Mouse (Mus musculus) embryonic facial prominence, embryonic 11.5 days (tissue): ENCODE data around the gene Shroom3. TPM values are rescaled to one million over a fixed set of nuclear protein-coding genes. Genes with fewer than 3 reads are reported as not detected.
A peak's percentile ranks its signal among the peaks of the same experiment; 100 is the strongest.

Source experiments
- ATAC-seq: fragments of 200-750 bp; cut with Nextera tagmentation; replicated peaks from 2 replicates; pipeline ENCODE4 v1.8.0; 2017; ENCODE audit warnings: low read depth; ENCODE audit not compliant: insufficient number of reproducible peaks, low FRiP score, low TSS enrichment
- DNase-seq: peaks from one replicate; pipeline ENCODE4 v3.0.0-alpha.2; 2015; ENCODE audit warnings: low spot score
- H3K27ac ChIP-seq: fragments of 300-500 bp; sonication (generic); replicated peaks from 2 replicates; pipeline ENCODE4 v1.5.1; 2014; ENCODE audit warnings: mild to moderate bottlenecking, low read depth, low read length, control low read depth
- H3K27me3 ChIP-seq: fragments of 300-500 bp; sonication (generic); 2 replicates; pipeline ENCODE4 v1.6.1; 2014; ENCODE audit warnings: mild to moderate bottlenecking, low read length, moderate library complexity, mixed read lengths; ENCODE audit not compliant: control insufficient read depth, insufficient read depth
- H3K36me3 ChIP-seq: fragments of 300-500 bp; sonication (generic); replicated peaks from 2 replicates; pipeline ENCODE4 v1.6.1; 2014; ENCODE audit warnings: low read depth, mild to moderate bottlenecking, low read length, moderate library complexity, mixed read lengths; ENCODE audit not compliant: control insufficient read depth, insufficient read depth
- H3K4me1 ChIP-seq: fragments of 300-500 bp; sonication (generic); 2 replicates; pipeline ENCODE4 v1.6.1; 2014; ENCODE audit warnings: low read length, mixed read lengths; ENCODE audit not compliant: control insufficient read depth, insufficient read depth
- H3K4me2 ChIP-seq: fragments of 300-500 bp; sonication (generic); 2 replicates; pipeline ENCODE4 v1.6.1; 2014; ENCODE audit warnings: low read depth, mild to moderate bottlenecking, control low read depth, low read length, moderate library complexity
- H3K4me3 ChIP-seq: fragments of 300-500 bp; sonication (generic); 2 replicates; pipeline ENCODE4 v1.5.1; 2014; ENCODE audit warnings: low read depth, low read length, control low read depth
- H3K9ac ChIP-seq: fragments of 300-500 bp; sonication (generic); replicated peaks from 2 replicates; pipeline ENCODE4 v1.6.1; 2014; ENCODE audit warnings: mild to moderate bottlenecking, control low read depth, low read length
- H3K9me3 ChIP-seq: fragments of 300-500 bp; sonication (generic); replicated peaks from 2 replicates; pipeline ENCODE4 v1.6.1; 2016; ENCODE audit warnings: mild to moderate bottlenecking, low read length, inconsistent platforms, mixed read lengths; ENCODE audit not compliant: control insufficient read depth
- WGBS: fragments of 180-500 bp; shearing (Covaris S2); extraction: QIAGEN DNeasy Blood & Tissue Kit; methylation state at CpG from one replicate; pipeline ENCODE4 v1.1.7; 2014; 5-methylcytosine and 5-hydroxymethylcytosine counted together
- polyA plus RNA-seq: library from polyadenylated mRNA; unstranded; fragments of >200 nt; fragmentation: Nextera tagmentation; extraction: Ambion mirVana; gene quantifications from 2 replicates; pipeline ENCODE4 v1.2.1, GENCODE M21; 2014

Shroom3 gene
- polyA plus RNA-seq, 1 experiment from 2014 or later = 2.2 TPM

- no peaks in the 10 kb centered on the region for H3K9me3 ChIP-seq
- 72% methylated on average over 9 of the region's 9 CpGs for WGBS
- H3K36me3 ChIP-seq = no peaks in the 10 kb centered on the region
- H3K27ac ChIP-seq = no peak overlapping the region
- H3K4me3 ChIP-seq = no peak overlapping the region
- ATAC-seq = no peak
- DNase-seq = no peak
- H3K27me3 ChIP-seq = no peaks in the 10 kb centered on the region
- H3K4me2 ChIP-seq = no peak overlapping the region
- H3K4me1 ChIP-seq = no peaks in the 10 kb centered on the region
- H3K9ac ChIP-seq = no peak overlapping the region
Measured at GRCm38 (mm10) chr5:92967143-92967542, 283.9 kb downstream of the Shroom3 start.

- no peaks in the 10 kb centered on the region for H3K4me1 ChIP-seq
- no peaks in the 10 kb centered on the region for H3K36me3 ChIP-seq
- H3K4me3 ChIP-seq = no peak overlapping the region
- no peak for ATAC-seq
- H3K4me2 ChIP-seq = no peak overlapping the region
- DNase-seq = no peak
- no peaks in the 10 kb centered on the region for H3K27me3 ChIP-seq
- 92% methylated on average over 3 of the region's 3 CpGs for WGBS
- H3K27ac ChIP-seq = no peak overlapping the region
- no peaks in the 10 kb centered on the region for H3K9me3 ChIP-seq
- H3K9ac ChIP-seq = no peak overlapping the region
Measured at GRCm38 (mm10) chr5:92967906-92968305, 284.7 kb downstream of the Shroom3 start.

- Histone ChIP-seq H3K4me3 (no peak overlapping the region), H3K9me3 (no peaks in the 10 kb centered on the region), H3K27ac (no peak overlapping the region), H3K36me3 (no peaks in the 10 kb centered on the region), H3K27me3 (no peaks in the 10 kb centered on the region), H3K4me1 (no peaks in the 10 kb centered on the region), H3K4me2 (no peak overlapping the region), H3K9ac (no peak overlapping the region)
- ATAC-seq (no peak), DNase-seq (no peak)
- WGBS = 74% methylated on average over 8 of the region's 8 CpGs
Measured at GRCm38 (mm10) chr5:92969443-92969842, 286.2 kb downstream of the Shroom3 start.

- Histone ChIP-seq H3K4me2 (no peak overlapping the region), H3K9ac (no peak overlapping the region), H3K27me3 (no peaks in the 10 kb centered on the region), H3K4me1 (no peaks in the 10 kb centered on the region), H3K27ac (no peak overlapping the region), H3K9me3 (no peaks in the 10 kb centered on the region), H3K4me3 (no peak overlapping the region), H3K36me3 (no peaks in the 10 kb centered on the region)
- 64% methylated on average over 2 of the region's 2 CpGs for WGBS
- no peak for ATAC-seq
- no peak for DNase-seq
Measured at GRCm38 (mm10) chr5:92969926-92970325, 286.7 kb downstream of the Shroom3 start.

- Histone ChIP-seq H3K9me3 (no peaks in the 10 kb centered on the region), H3K9ac (no peak overlapping the region), H3K4me1 (no peaks in the 10 kb centered on the region), H3K4me2 (no peak overlapping the region), H3K27ac (no peak overlapping the region), H3K36me3 (no peaks in the 10 kb centered on the region), H3K4me3 (no peak overlapping the region), H3K27me3 (no peaks in the 10 kb centered on the region)
- WGBS = 37% methylated on average over 7 of the region's 7 CpGs
- DNase-seq = peak; percentile 59
- no peak for ATAC-seq
Measured at GRCm38 (mm10) chr5:92970480-92970879, 287.2 kb downstream of the Shroom3 start.

- no peak overlapping the region for H3K4me2 ChIP-seq
- no peaks in the 10 kb centered on the region for H3K4me1 ChIP-seq
- ATAC-seq = no peak
- H3K4me3 ChIP-seq = no peak overlapping the region
- H3K36me3 ChIP-seq = no peaks in the 10 kb centered on the region
- no peak for DNase-seq
- H3K9me3 ChIP-seq = no peaks in the 10 kb centered on the region
- no peak overlapping the region for H3K27ac ChIP-seq
- no peak overlapping the region for H3K9ac ChIP-seq
- 87% methylated on average over 6 of the region's 6 CpGs for WGBS
- no peaks in the 10 kb centered on the region for H3K27me3 ChIP-seq
Measured at GRCm38 (mm10) chr5:92980393-92980792, 297.2 kb downstream of the Shroom3 start.

GRCm38 (mm10) chr5:92980862-92981261 lies 297.6 kb downstream of the Shroom3 start:
- ATAC-seq (no peak), DNase-seq (no peak)
- Histone ChIP-seq H3K4me2 (no peak overlapping the region), H3K27ac (no peak overlapping the region), H3K27me3 (no peaks in the 10 kb centered on the region), H3K9ac (no peak overlapping the region), H3K4me1 (no peaks in the 10 kb centered on the region), H3K36me3 (no peaks in the 10 kb centered on the region), H3K9me3 (no peaks in the 10 kb centered on the region), H3K4me3 (no peak overlapping the region)
- 66% methylated on average over 2 of the region's 2 CpGs for WGBS

- DNase-seq = no peak
- Histone ChIP-seq H3K9me3 (no peaks in the 10 kb centered on the region), H3K36me3 (no peaks in the 10 kb centered on the region), H3K27ac (no peak overlapping the region), H3K4me2 (no peak overlapping the region), H3K9ac (no peak overlapping the region), H3K27me3 (no peaks in the 10 kb centered on the region), H3K4me3 (no peak overlapping the region), H3K4me1 (no peaks in the 10 kb centered on the region)
- no peak for ATAC-seq
Measured at GRCm38 (mm10) chr5:92982673-92983072, 299.4 kb downstream of the Shroom3 start.
